Mouse (Mus musculus) thymus, postnatal 0 days (tissue): Measurements from ENCODE around the gene Vmn1r62. TPM values are rescaled to one million over a fixed set of nuclear protein-coding genes. Genes with fewer than 3 reads are reported as not detected.
"Not testable (repeated sequence)": the region's sequence is repeated elsewhere in the genome, so short reads cannot be mapped to it uniquely, and the experiment has no call there.

ENCODE experiments used
- DNase-seq: peaks from one replicate; pipeline ENCODE4 v3.0.0-alpha.2; 2015; ENCODE audit warnings: low spot score
- polyA plus RNA-seq: library from polyadenylated mRNA; unstranded; fragments of >200 nt; fragmentation: Nextera tagmentation; extraction: Ambion mirVana; gene quantifications from 2 replicates; pipeline ENCODE4 v1.2.1, GENCODE M21; 2015

Vmn1r62 gene
- not detected in 2 replicates for polyA plus RNA-seq

DNA sequence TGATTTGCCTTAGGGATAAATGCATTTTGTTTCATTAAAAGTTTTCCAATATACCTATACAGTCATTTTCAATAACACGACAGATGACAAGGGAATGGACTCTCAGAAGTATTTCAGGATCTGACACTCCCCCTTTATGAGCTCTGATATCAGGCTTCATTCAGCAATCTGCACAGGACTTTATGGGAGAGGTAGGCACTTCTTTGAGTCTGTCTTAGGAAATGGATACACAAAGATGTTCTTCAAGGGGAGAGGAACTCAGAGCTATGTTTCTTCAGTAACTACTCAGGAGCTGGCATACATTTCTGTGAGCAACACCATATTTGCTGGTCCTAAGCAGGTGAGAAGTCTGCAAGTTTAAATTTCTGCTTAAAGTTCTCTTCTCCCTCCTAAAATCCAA is at the start of gene Vmn1r62:
TSS of gene Vmn1r62 (plus strand) at position 301 of the 400 bp plus-strand sequence.
- not testable (repeated sequence) for DNase-seq

Other genes with a start within 250 kb of the Vmn1r62 start
- not detected in 2 replicates for gene Vmn1r59, start 216.9 kb upstream of the Vmn1r62 start, polyA plus RNA-seq
- gene Vmn2r28, start 179.7 kb upstream of the Vmn1r62 start, polyA plus RNA-seq: not detected in 2 replicates
- gene Vmn1r60, start 126.3 kb upstream of the Vmn1r62 start, polyA plus RNA-seq: not detected in 2 replicates
- not detected in 2 replicates for gene Vmn1r61, start 60.3 kb upstream of the Vmn1r62 start, polyA plus RNA-seq
- gene Vmn1r63, start 131.8 kb downstream of the Vmn1r62 start, polyA plus RNA-seq: not detected in 2 replicates
- not detected in 2 replicates for gene Vmn1r64, start 210.9 kb downstream of the Vmn1r62 start, polyA plus RNA-seq